Mouse (Mus musculus): ENCODE data around the gene B230219D22Rik.

B230219D22Rik gene

GRCm38 (mm10) chr13:55727120-55727838 lies 34.4 kb downstream of the B230219D22Rik start, which contains the start of gene Pcbd2:
Pcbd2 (plus strand) TSS chr13:55727368.
- DNase-seq: peak; percentile 77 to 81

DNA sequence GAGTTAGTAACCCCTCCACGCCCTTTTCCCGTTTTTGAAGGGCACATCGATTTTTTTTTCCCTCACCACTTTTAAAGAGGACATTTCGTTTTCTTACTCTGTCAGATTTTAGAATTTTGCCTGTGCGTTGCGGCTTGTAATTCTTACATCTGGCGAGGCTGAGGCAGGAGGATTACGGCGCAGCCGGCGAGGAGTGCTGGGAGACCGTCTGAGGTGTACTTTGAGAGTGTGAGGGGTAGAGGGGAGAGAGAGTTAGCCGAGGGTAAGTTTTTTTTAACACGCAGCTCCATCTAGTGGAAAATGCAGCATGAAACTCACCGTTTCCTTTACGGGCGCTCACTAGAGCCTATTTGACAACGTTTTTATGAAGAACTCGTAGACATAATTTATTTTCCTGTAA lies 34.9 kb downstream of the B230219D22Rik start:
- DNase-seq: peak; percentile 68 to 69

DNA sequence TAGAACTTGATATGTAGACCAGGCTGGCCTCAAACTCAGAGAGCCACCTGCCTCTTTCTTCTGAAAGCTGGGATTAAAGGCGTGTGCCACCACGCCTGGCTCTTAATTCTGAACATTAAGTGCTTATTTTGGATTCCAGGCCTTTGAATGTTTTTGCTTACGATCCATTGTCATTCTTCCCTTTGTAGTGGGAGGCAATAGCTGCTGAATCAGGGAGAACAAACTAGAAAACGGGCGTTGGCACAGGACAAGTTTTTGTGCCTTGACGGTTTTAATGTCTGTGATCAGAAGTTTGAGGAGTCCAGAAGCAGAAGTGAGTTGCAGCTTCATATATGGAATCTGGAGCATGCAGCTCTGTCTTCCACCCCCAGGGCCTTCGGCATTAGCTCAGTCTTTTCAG lies 37.8 kb downstream of the B230219D22Rik start:
- no peak for DNase-seq

DNA sequence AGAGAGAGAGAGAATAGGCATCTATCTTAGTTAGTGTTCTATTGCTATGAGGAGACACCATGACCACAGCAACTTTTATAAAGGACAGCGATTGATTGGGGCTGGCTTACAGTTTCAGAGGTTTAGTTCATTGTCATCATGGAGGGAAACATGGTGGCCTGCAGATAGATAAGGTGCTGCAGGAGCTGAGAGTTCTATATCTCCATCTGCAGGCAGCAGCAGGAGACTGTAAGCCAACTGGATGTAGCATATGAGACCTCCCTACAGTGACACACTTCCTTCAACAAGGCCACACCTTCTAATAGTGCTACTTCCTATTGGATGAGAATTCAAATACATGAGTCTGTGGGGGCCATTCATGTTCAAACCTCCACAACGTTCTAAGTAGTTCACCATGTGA lies 39.2 kb downstream of the B230219D22Rik start:
- no peak for DNase-seq

DNA sequence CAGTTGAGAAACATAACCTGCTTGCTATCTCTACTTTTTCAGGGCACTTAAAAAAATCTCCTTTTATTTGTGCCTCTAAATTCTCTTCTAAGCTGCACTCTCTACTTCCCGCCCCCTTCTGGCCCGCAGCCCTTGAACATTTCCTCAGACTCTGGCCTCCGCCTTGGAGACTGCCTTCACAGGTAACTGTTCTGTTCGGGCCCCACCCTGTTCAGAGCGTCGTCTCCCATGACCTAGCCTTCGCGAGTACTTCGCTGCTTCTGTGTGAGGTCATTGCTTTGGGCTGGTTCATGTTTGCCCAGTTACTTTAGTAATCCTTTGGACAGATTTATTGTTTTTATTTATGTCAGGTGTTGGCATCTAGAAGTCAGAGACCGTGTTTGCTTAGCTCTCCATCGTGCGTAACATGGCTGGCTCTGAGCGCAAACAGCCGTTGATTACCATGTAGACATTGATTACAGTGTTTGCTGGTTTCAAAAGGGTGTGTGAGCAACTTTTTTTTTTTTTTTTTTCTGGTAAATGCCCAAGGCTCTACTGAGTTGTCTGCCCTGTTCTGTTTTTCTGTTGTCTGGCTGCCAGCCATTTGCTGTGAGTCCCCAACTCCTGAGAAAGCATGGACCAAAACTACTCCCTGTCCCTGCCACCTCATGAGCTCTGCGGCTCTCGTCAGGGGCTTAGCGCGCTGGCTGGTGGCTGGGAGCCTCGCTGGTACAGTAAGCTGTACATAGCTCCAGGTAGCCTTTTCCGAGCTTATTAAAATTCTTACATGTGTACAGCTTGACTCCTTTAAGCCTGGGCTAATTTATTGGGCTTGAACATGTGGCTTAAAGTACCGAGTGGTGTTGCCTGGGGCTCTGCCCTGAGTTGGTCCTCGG lies 40.9 kb downstream of the B230219D22Rik start:
- DNase-seq: no peak

DNA sequence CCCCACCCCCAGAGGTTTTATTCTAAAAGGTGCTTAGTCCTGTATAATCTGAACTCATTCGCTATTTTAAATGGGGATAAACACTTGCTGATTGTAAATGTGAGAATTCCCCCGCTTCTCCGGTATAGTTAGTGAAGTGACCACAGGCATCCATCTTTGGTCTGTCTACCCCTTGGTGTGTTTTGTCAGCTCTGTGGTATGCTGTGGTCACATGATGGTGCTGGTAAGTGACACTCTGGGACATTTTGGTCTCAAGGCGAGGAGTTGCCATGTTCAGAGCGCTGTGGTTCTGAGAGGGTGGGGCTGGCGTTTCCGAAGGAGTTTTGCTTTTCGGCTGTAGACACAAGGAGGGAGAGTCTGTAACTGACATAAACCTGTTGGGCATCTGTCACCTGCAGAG lies 45.0 kb downstream of the B230219D22Rik start:
- no peak for DNase-seq

GRCm38 (mm10) chr13:55742306-55742705 lies 49.4 kb downstream of the B230219D22Rik start:
- DNase-seq: no peak
